ENCODE assay signal across 8 mouse cellular contexts in the genomic region with DNA sequence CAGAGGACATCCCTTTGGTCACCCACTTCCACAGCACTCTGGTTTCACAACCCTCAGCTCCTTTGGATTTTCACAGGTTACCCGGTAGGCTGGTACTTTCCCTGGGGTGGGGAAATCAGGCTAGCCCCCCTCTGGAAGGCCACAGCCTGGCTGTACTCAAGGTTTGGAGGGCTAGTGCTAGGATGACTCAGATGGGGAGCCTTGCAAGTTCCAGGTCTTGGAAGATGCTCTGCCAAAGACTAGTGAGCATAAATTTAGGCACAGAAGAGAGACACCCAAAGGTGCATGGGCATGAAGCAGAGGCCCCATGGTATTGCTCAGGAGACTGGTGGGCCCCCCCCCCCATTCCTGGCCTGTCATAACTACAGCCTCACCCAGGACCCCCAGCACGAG. TPM values are rescaled to one million over a fixed set of nuclear protein-coding genes. Genes with fewer than 3 reads are reported as not detected.
DNase-seq lines count a peak whose midpoint lies in the region; ATAC-seq and TF ChIP-seq lines count a peak whose summit lies in the region.

No protein-coding gene starts in this region.

- no peaks in the 10 kb centered on the region for H3K9me3 ChIP-seq in forebrain, embryonic 11.5 days (ENCODE audit: control insufficient read depth, low read length)
- H3K9me3 ChIP-seq in liver, embryonic 13.5 days (replicated peaks) = no peaks in the 10 kb centered on the region

- no peak for TF ChIP-seq CTCF in heart, adult 2 months (IDR thresholded peaks at IDR 0.05)

- intact Hi-C loops in heart, adult 2 months (cut with DNase I) = loop anchor here (5.0 kb wide), 3 partner anchors 168 to 228 kb away; partner anchors contain the start of genes Cdc45 and Ufd1
- intact Hi-C loops in left cerebral cortex, postnatal 25 days (cut with DNase I) = loop anchor here (10.0 kb wide), 1 partner anchor 394 kb away; the partner anchor contains the start of gene Zdhhc8

- no peak for TF ChIP-seq EP300 in heart, adult 2 months (IDR thresholded peaks at IDR 0.05; ENCODE audit: insufficient read depth, low read depth, low read length)

- no peaks in the 10 kb centered on the region for H3K79me2 ChIP-seq in heart, adult 2 months (replicated peaks; ENCODE audit: control insufficient read depth, insufficient read depth, low read length)

- H3K27me3 ChIP-seq in heart, adult 2 months (ENCODE audit: control insufficient read depth, insufficient read depth, low read length) = peaks cover 2% of the 10 kb centered on the region; the same call in 1 of the 2 replicates
- H3K27me3 ChIP-seq in forebrain, embryonic 11.5 days (ENCODE audit: control insufficient read depth, insufficient read depth, low read length) = peaks cover 42% of the 10 kb centered on the region
- peaks cover 98% of the 10 kb centered on the region for H3K27me3 ChIP-seq in liver, embryonic 13.5 days

- peak overlapping the region; percentile 86 for H3K9ac ChIP-seq in heart, adult 2 months (ENCODE audit: low read depth, low read length)
- H3K9ac ChIP-seq in forebrain, embryonic 11.5 days (ENCODE audit: low read length) = peak overlapping the region; percentile 89
- peak overlapping the region; percentile 59 for H3K9ac ChIP-seq in liver, embryonic 13.5 days

- no peaks in the 10 kb centered on the region for H3K36me3 ChIP-seq in heart, adult 2 months (ENCODE audit: control insufficient read depth, insufficient read depth, low read length)
- no peaks in the 10 kb centered on the region for H3K36me3 ChIP-seq in forebrain, embryonic 11.5 days (ENCODE audit: control insufficient read depth, insufficient read depth, low read length)
- no peaks in the 10 kb centered on the region for H3K36me3 ChIP-seq in liver, embryonic 13.5 days

- TF ChIP-seq POLR2A in heart, adult 2 months (IDR thresholded peaks at IDR 0.05; ENCODE audit: insufficient read depth, low read depth, low read length) = no peak

- ATAC-seq in forebrain, embryonic 11.5 days (replicated peaks; ENCODE audit: low FRiP score) = no peak
- ATAC-seq in liver, embryonic 13.5 days (ENCODE audit: low read depth) = no peak

- no peak overlapping the region; the same call in 1 of the 2 replicates for H3K27ac ChIP-seq in heart, adult 2 months
- peak overlapping the region; percentile 25; the same call in 1 of the 2 replicates for H3K27ac ChIP-seq in forebrain, embryonic 11.5 days (ENCODE audit: low read depth, low read length)
- H3K27ac ChIP-seq in liver, embryonic 13.5 days = no peak overlapping the region

- H3K4me1 ChIP-seq in heart, adult 2 months (ENCODE audit: control insufficient read depth, insufficient read depth, low read length) = no peaks in the 10 kb centered on the region
- H3K4me1 ChIP-seq in forebrain, embryonic 11.5 days (replicated peaks; ENCODE audit: control insufficient read depth, insufficient read depth, low read length) = peaks cover 6% of the 10 kb centered on the region
- peaks cover 32% of the 10 kb centered on the region for H3K4me1 ChIP-seq in liver, embryonic 13.5 days (replicated peaks)

- no peak for DNase-seq in heart, adult 2 months
- no peak for DNase-seq in heart, adult 11 months
- DNase-seq in 3T3-L1 (ENCODE audit: low read depth, low spot score) = peak; percentile 56
- DNase-seq in forebrain, embryonic 11.5 days (ENCODE audit: low spot score) = peak; percentile 50
- no peak for DNase-seq in liver, embryonic 13.5 days
- DNase-seq in adipocyte (ENCODE audit: low spot score) = no peak
- no peak for DNase-seq in left cerebral cortex, postnatal 25 days (ENCODE audit: low spot score in 2 of 2)
- no peak for DNase-seq in adrenal gland, postnatal 4 days (ENCODE audit: low spot score in 2 of 2)

- WGBS in heart, adult 2 months = 55% methylated on average over 2 of the region's 2 CpGs
- 29% methylated on average over 2 of the region's 2 CpGs for WGBS in forebrain, embryonic 11.5 days
- WGBS in liver, embryonic 13.5 days (ENCODE audit: insufficient replicate concordance) = 28% methylated on average over 2 of the region's 2 CpGs

- peak overlapping the region; percentile 91 for H3K4me2 ChIP-seq in forebrain, embryonic 11.5 days (ENCODE audit: low read depth, low read length, severe bottlenecking)
- peak overlapping the region; percentile 78 for H3K4me2 ChIP-seq in liver, embryonic 13.5 days

- peak overlapping the region; percentile 66 for H3K4me3 ChIP-seq in heart, adult 2 months
- H3K4me3 ChIP-seq in forebrain, embryonic 11.5 days (ENCODE audit: low read depth, low read length) = peak overlapping the region; percentile 73
- peak overlapping the region; percentile 62 for H3K4me3 ChIP-seq in liver, embryonic 13.5 days (replicated peaks)

RNA-seq across cellular contexts. Expression of gene Sept5, which starts 0.8 kb away (rescaled TPM):
- 1 to 10 TPM; 3.2 to 5.6 TPM for total RNA-seq in heart, adult 2 months (2021)
- polyA plus RNA-seq in heart, adult 2 months (2012; rRNA removed) = 7.1 and 7.3 TPM in 2 replicates
- polyA plus RNA-seq in forebrain, embryonic 11.5 days (2014; fragmentation: Nextera tagmentation; extraction: Ambion mirVana) = 44.2 and 48.2 TPM in 2 replicates
- polyA plus RNA-seq in liver, embryonic 13.5 days (2015; fragmentation: Nextera tagmentation; extraction: Ambion mirVana) = 2.4 and 2.6 TPM in 2 replicates
- total RNA-seq in left cerebral cortex, postnatal 25 days (2021) = 100 to 1,000 TPM; 961 to 977 TPM
- total RNA-seq in adrenal gland, postnatal 4 days (2021) = 10 to 100 TPM; 18.9 to 28.7 TPM

RNA-seq across cellular contexts. Expression of gene Gm49601, which starts 2.7 kb away (rescaled TPM):
- total RNA-seq in heart, adult 2 months (2021) = 1 to 10 TPM; 1.1 TPM
- polyA plus RNA-seq in heart, adult 2 months (2012; rRNA removed) = 3.1 and 4.9 TPM in 2 replicates
- polyA plus RNA-seq in forebrain, embryonic 11.5 days (2014; fragmentation: Nextera tagmentation; extraction: Ambion mirVana) = 2.8 and 3.4 TPM in 2 replicates
- polyA plus RNA-seq in liver, embryonic 13.5 days (2015; fragmentation: Nextera tagmentation; extraction: Ambion mirVana) = 0.14 and 0.78 TPM in 2 replicates
- total RNA-seq in left cerebral cortex, postnatal 25 days (2021) = 100 to 1,000 TPM; 258 to 268 TPM
- 10 to 100 TPM in 1 of 2 experiments, 1 to 10 TPM in 1; 7.3 to 10.7 TPM for total RNA-seq in adrenal gland, postnatal 4 days (2021)

RNA-seq across cellular contexts. Expression of gene Gp1bb, which starts 6.7 kb away (rescaled TPM):
- 1 to 10 TPM in 1 of 2 experiments, under 1 TPM in 1; 0.86 to 3.5 TPM for total RNA-seq in heart, adult 2 months (2021)
- polyA plus RNA-seq in heart, adult 2 months (2012; rRNA removed) = 1.3 and 5.6 TPM in 2 replicates
- polyA plus RNA-seq in forebrain, embryonic 11.5 days (2014; fragmentation: Nextera tagmentation; extraction: Ambion mirVana) = 5.3 and 6.0 TPM in 2 replicates
- polyA plus RNA-seq in liver, embryonic 13.5 days (2015; fragmentation: Nextera tagmentation; extraction: Ambion mirVana) = 25.2 and 32.4 TPM in 2 replicates
- total RNA-seq in left cerebral cortex, postnatal 25 days (2021) = 1 to 10 TPM; 1.4 to 2.6 TPM
- 1 to 10 TPM in 1 of 2 experiments, under 1 TPM in 1; 0.39 to 1.1 TPM for total RNA-seq in adrenal gland, postnatal 4 days (2021)

RNA-seq across cellular contexts. Expression of gene Tbx1, which starts 38.5 kb away (rescaled TPM):
- total RNA-seq in heart, adult 2 months (2021) = 1 to 10 TPM in 1 of 2 experiments, under 1 TPM in 1; 0.68 to 1.1 TPM
- 0.91 and 1.3 TPM in 2 replicates for polyA plus RNA-seq in heart, adult 2 months (2012; rRNA removed)
- 0.83 and 1.3 TPM in 2 replicates for polyA plus RNA-seq in forebrain, embryonic 11.5 days (2014; fragmentation: Nextera tagmentation; extraction: Ambion mirVana)
- 0.05 TPM in 1 of 2 replicates, not detected in the other for polyA plus RNA-seq in liver, embryonic 13.5 days (2015; fragmentation: Nextera tagmentation; extraction: Ambion mirVana)
- 1 to 10 TPM in 1 of 2 experiments, under 1 TPM in 1; 0.96 to 1.5 TPM for total RNA-seq in left cerebral cortex, postnatal 25 days (2021)
- 1 to 10 TPM in 1 of 2 experiments, under 1 TPM in 1; 0.59 to 1.0 TPM for total RNA-seq in adrenal gland, postnatal 4 days (2021)

Comparison
In these comparisons a context has a peak if more than half of its experiments do, and no peak if none do; other contexts are left out.
1. DNase-seq: peak in 3T3-L1 (single experiment) and forebrain, embryonic 11.5 days (single experiment); none in heart, adult 2 months (0 of 2), heart, adult 11 months (single experiment), liver, embryonic 13.5 days (single experiment), adipocyte (single experiment), left cerebral cortex, postnatal 25 days (0 of 2) and adrenal gland, postnatal 4 days (0 of 2).
2. RNA of gene Sept5, which starts 0.8 kb away (total RNA-seq): 961 to 977 TPM in left cerebral cortex, postnatal 25 days; 18.9 to 28.7 TPM in adrenal gland, postnatal 4 days and 3.2 to 5.6 TPM in heart, adult 2 months; every median in the first group is over 10 times any median in the second.
3. RNA of gene Gm49601, which starts 2.7 kb away (total RNA-seq): 258 to 268 TPM in left cerebral cortex, postnatal 25 days; 7.3 to 10.7 TPM in adrenal gland, postnatal 4 days and 1.1 TPM in heart, adult 2 months; every median in the first group is over 10 times any median in the second.
4. Peak in every context shown above with its lines, with median percentiles within 50 percentile points of each other: H3K4me3 ChIP-seq and H3K9ac ChIP-seq.